Mouse (Mus musculus) testis, adult 2 months (tissue): ENCODE data around the gene Gtf2ird1.

Experiments
- CTCF ChIP-seq: fragments of 200-500 bp; IDR thresholded peaks from 2 replicates; pipeline ENCODE4 v1.5.1; 2012; ENCODE audit warnings: low read depth, mild to moderate bottlenecking, inconsistent platforms, low read length, moderate library complexity; ENCODE audit not compliant: control insufficient read depth, insufficient read depth, insufficient replicate concordance
- POLR2A ChIP-seq: fragments of 200-500 bp; IDR thresholded peaks from 2 replicates; pipeline ENCODE4 v1.6.1; 2012; ENCODE audit warnings: low read depth, mild to moderate bottlenecking, inconsistent platforms, low read length, moderate library complexity; ENCODE audit not compliant: control insufficient read depth

DNA sequence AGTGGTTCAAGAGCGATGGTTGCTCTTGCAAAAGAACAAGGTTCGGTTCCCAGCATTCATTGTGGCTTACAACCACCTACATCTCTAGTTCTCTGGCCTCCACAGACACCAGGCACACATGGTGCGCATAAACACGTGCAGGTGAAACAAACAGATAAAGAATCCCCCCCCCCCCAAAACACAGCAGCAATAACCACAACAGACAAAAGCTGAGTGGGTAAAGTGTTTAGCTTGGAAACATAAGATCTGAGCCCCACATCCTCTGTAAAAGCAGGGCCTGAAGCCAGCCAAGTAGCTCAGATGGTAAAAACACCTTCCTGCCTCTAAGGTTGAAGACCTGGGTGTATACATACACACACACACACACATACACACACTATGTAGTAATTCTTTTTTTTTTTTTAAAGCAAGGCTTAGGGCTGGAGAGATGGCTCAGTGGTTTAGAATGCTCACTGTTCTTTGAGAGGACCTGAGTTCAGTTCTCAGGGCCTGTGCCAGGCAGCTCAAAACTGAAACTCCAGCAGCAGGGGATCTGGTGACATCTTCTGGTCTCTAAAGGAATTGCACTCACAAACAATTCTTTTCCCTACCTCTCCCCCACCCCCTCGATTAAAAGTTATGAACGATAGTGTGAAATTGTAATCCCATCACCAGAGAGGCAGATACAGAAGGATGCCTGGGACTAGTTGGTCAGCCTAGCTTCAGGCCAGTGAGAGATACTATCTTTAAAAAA, 83.4 kb downstream of the Gtf2ird1 start:
- TF ChIP-seq CTCF = no peak
- TF ChIP-seq POLR2A = no peak
